Mouse (Mus musculus) thymus, adult 2 months (tissue): ENCODE measurements around the gene Klrd1. TPM values are rescaled to one million over a fixed set of nuclear protein-coding genes. Genes with fewer than 3 reads are reported as not detected.
"Not testable (repeated sequence)": the region's sequence is repeated elsewhere in the genome, so short reads cannot be mapped to it uniquely, and the experiment has no call there.

Experiments
- DNase-seq: peaks from one replicate; pipeline ENCODE4 v3.0.0; 2021
- H3K27ac ChIP-seq: fragments of 200-500 bp; 2 replicates; pipeline ENCODE4 v1.5.1; 2012; ENCODE audit warnings: low read length, control low read depth; ENCODE audit not compliant: control insufficient read depth, insufficient read depth
- H3K27me3 ChIP-seq: fragments of 200-500 bp; 2 replicates; pipeline ENCODE4 v1.6.1; 2012; ENCODE audit warnings: mild to moderate bottlenecking, low read length, moderate library complexity, mixed read lengths; ENCODE audit not compliant: control insufficient read depth, insufficient read depth
- H3K36me3 ChIP-seq: fragments of 200-500 bp; 2 replicates; pipeline ENCODE4 v1.6.1; 2012; ENCODE audit warnings: mild to moderate bottlenecking, low read length, moderate library complexity; ENCODE audit not compliant: control insufficient read depth, insufficient read depth
- H3K4me1 ChIP-seq: fragments of 200-500 bp; replicated peaks from 2 replicates; pipeline ENCODE4 v1.6.1; 2012; ENCODE audit warnings: low read length; ENCODE audit not compliant: control insufficient read depth, insufficient read depth
- H3K4me3 ChIP-seq: fragments of 200-500 bp; 2 replicates; pipeline ENCODE4 v1.5.1; 2012; ENCODE audit warnings: mild to moderate bottlenecking, low read length, control low read depth, moderate library complexity; ENCODE audit not compliant: control insufficient read depth, insufficient read depth
- CTCF ChIP-seq: fragments of 200-500 bp; IDR thresholded peaks from 2 replicates; pipeline ENCODE4 v1.5.1; 2012; ENCODE audit warnings: mild to moderate bottlenecking, control low read depth, low read length, moderate library complexity, borderline replicate concordance; ENCODE audit not compliant: control insufficient read depth, poor library complexity, insufficient read depth; ENCODE audit errors: extremely low read depth
- POLR2A ChIP-seq: fragments of 200-500 bp; IDR thresholded peaks from 2 replicates; pipeline ENCODE4 v1.6.1; 2012; ENCODE audit warnings: mild to moderate bottlenecking, low read length, control low read depth, moderate library complexity; ENCODE audit not compliant: control insufficient read depth, poor library complexity, insufficient read depth; ENCODE audit errors: extremely low read depth
- WGBS: fragments of 180-500 bp; shearing (Covaris S2); methylation state at CpG from one replicate; pipeline ENCODE4 v1.1.7; 2018; 5-methylcytosine and 5-hydroxymethylcytosine counted together
- polyA plus RNA-seq: library from polyadenylated mRNA; depleted of rRNA; stranded (reverse); fragments of >200 nt; gene quantifications from 2 replicates; pipeline ENCODE4 v1.2.3, GENCODE M21; 2012

Gene Klrd1
- polyA plus RNA-seq, 1 experiment = 1.1 TPM

DNA sequence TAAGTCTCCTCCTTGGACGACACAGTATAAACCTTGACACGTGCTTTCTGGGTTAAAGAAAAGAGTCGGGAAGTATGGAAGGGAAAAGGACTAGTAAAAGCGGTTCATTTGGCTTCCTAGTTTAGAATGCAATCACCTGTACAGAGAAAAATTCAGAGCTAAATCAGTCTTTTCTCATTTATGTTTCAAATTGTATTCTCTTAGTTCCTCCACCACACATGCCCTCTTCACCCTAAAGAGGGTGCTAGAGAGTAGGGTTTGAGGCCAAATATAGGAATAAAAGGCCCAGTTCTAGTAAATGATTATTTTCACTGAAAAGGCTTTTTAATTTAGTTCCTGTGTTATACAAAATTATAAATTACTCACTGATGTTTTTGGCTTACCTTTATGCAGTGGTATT is 10.3 kb upstream of the Klrd1 start:
- no peaks in the 10 kb centered on the region for H3K36me3 ChIP-seq
- TF ChIP-seq POLR2A (no peak), CTCF (no peak)
- WGBS = 74% methylated on average over 4 of the region's 4 CpGs
- no peak overlapping the region for H3K27ac ChIP-seq
- DNase-seq = no peak
- H3K27me3 ChIP-seq = no peaks in the 10 kb centered on the region
- H3K4me1 ChIP-seq = no peaks in the 10 kb centered on the region
- H3K4me3 ChIP-seq = no peak overlapping the region

GRCm38 (mm10) chr6:129581896-129582295 is 9.7 kb upstream of the Klrd1 start:
- no peaks in the 10 kb centered on the region for H3K27me3 ChIP-seq
- no peaks in the 10 kb centered on the region for H3K4me1 ChIP-seq
- 43% methylated on average over 4 of the region's 4 CpGs for WGBS
- H3K4me3 ChIP-seq = no peak overlapping the region
- no peak for DNase-seq
- TF ChIP-seq CTCF = no peak
- no peak for TF ChIP-seq POLR2A
- no peak overlapping the region for H3K27ac ChIP-seq
- H3K36me3 ChIP-seq = no peaks in the 10 kb centered on the region

- TF ChIP-seq CTCF (no peak), POLR2A (no peak)
- no peaks in the 10 kb centered on the region for H3K36me3 ChIP-seq
- 80% methylated on average over 3 of the region's 3 CpGs for WGBS
- no peaks in the 10 kb centered on the region for H3K27me3 ChIP-seq
- DNase-seq = no peak
- no peak overlapping the region for H3K4me3 ChIP-seq
- no peak overlapping the region for H3K27ac ChIP-seq
- H3K4me1 ChIP-seq = no peaks in the 10 kb centered on the region
These were observed 8.6 kb upstream of the Klrd1 start for GRCm38 (mm10) chr6:129583014-129583413.

DNA sequence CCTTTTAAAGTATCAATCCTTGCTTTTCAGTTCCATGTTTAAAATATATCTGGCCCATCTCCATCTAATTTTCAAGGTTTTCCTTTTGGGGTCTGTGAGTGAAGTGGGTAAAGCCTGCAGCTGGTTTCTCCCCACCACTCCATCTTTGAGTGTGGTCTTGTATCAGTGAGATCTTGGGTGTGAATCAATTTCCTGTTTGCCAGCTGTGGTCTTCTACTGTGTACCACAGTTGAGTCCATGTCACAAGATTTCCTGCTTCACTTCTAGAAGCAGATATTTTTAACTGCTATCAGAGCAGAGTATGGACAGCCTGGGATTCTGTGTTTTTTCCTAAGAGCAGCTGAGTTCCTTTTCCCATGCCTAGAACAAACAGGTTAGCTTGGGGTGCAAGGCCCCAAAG is 16.8 kb downstream of the Klrd1 start:
- H3K4me1 ChIP-seq = no peaks in the 10 kb centered on the region
- H3K4me3 ChIP-seq = no peak overlapping the region
- H3K27me3 ChIP-seq = no peaks in the 10 kb centered on the region
- DNase-seq = peak; percentile 14
- no peak overlapping the region for H3K27ac ChIP-seq
- TF ChIP-seq POLR2A (no peak), CTCF (no peak)
- no peaks in the 10 kb centered on the region for H3K36me3 ChIP-seq

DNA sequence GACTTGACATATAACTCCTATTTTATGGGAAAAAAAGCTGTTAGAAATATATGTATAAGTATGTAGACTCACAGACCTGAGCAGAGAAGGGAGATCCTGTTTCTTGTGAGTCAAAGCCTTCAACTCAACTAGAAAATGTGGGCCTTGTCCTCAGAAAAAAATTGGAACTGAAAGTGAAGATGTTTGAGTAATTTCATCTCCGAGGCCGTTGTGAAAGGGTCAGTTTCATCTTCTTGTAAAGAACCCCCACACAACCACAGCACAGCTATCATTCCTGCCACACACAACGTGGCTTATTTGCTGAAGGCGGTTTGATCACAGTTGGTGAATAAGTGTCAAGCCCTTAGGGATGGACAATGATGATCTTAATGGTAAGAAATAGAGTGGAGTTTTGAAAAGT is 32.2 kb downstream of the Klrd1 start, which contains the start of gene Klrk1:
TSS of gene Klrk1 (minus strand) at position 130 of the 400 bp plus-strand sequence.
- WGBS = 78% methylated on average over 4 of the region's 4 CpGs
- no peaks in the 10 kb centered on the region for H3K27me3 ChIP-seq
- H3K4me1 ChIP-seq = no peaks in the 10 kb centered on the region
- H3K27ac ChIP-seq = no peak within 1 kb of the TSS
- H3K4me3 ChIP-seq = no peak within 1 kb of the TSS
- TF ChIP-seq POLR2A = no peak
- DNase-seq = no peak
- no peaks in the 10 kb centered on the region for H3K36me3 ChIP-seq

DNA sequence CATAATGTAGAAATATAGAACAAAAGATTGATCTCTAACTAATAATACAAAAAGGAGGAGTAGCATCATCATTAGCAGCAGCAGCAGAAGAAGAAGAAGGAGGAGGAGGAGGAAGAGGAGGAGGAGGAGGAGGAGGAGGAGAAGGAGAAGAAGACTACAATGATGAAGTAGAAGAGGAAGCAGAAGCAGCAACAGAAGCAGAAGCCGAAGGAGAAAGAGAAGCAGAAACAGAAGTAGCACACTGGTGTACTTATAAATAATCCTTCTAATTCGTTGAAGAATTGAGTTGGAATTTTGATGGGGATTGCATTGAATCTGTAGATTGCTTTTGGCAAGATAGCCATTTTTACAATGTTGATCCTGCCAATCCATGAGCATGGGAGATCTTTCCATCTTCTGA is 39.5 kb downstream of the Klrd1 start:
- H3K27me3 ChIP-seq, H3K4me1 ChIP-seq, DNase-seq, H3K27ac ChIP-seq, H3K4me3 ChIP-seq, H3K36me3 ChIP-seq: not testable (repeated sequence)
- 49% methylated on average over 2 of the region's 2 CpGs for WGBS

DNA sequence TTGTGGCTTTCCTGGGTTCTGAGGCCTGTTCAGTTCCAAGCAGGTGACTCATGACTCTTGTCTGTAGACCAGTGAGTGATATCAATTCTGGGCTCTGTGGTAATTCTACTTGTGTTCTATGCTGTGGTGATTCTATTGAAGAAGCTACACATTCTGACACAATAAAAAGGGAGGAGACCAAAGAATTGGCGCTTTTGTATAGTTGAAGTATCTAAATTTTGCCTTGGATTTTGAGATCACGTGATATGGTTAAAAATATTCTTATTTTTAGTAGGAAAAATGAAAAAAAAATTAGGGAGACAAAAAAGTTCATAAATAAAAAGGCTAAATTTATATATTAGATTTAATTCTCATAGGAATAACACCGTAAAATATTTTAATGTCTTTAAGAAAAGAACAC is 51.7 kb downstream of the Klrd1 start, which contains the start of gene Klrc3:
TSS of gene Klrc3 (minus strand) at position 101 of the 400 bp plus-strand sequence.
- H3K27ac ChIP-seq, H3K4me1 ChIP-seq, DNase-seq, H3K4me3 ChIP-seq, H3K36me3 ChIP-seq, H3K27me3 ChIP-seq: not testable (repeated sequence)
- WGBS = 95% methylated on average over 3 of the region's 3 CpGs

DNA sequence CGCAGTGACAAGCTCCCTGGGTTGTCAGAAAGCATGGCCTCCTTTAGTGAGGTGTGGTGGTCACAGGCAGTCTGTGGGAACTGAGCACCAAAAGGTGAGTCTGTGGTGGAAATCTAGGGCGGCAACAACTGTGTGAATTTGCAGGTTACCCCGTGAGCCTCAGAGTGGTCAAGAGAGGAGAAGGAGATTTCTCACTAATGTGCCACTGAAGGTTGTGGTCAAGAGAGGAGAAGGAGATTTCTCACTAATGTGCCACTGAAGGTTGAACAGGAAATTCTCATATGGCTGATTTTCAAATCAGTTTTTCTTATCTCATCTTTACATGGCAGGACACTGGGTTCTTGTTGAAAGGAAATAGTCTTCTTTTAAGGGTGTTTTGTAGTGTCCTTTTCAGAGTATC is 52.5 kb downstream of the Klrd1 start:
- H3K27ac ChIP-seq, H3K36me3 ChIP-seq, H3K27me3 ChIP-seq, H3K4me3 ChIP-seq, DNase-seq, H3K4me1 ChIP-seq: not testable (repeated sequence)
- 83% methylated on average over 1 of the region's 3 CpGs for WGBS
